Mouse (Mus musculus): ENCODE measurements around the gene Cep295nl. TPM values are rescaled to one million over a fixed set of nuclear protein-coding genes. Genes with fewer than 3 reads are reported as not detected.
"Not testable (repeated sequence)": the region's sequence is repeated elsewhere in the genome, so short reads cannot be mapped to it uniquely, and the experiment has no call there.

Gene Cep295nl
- polyA plus RNA-seq (2016; fragmentation: Nextera tagmentation; extraction: Ambion mirVana) = 0.60 and 0.70 TPM in 2 replicates

DNA sequence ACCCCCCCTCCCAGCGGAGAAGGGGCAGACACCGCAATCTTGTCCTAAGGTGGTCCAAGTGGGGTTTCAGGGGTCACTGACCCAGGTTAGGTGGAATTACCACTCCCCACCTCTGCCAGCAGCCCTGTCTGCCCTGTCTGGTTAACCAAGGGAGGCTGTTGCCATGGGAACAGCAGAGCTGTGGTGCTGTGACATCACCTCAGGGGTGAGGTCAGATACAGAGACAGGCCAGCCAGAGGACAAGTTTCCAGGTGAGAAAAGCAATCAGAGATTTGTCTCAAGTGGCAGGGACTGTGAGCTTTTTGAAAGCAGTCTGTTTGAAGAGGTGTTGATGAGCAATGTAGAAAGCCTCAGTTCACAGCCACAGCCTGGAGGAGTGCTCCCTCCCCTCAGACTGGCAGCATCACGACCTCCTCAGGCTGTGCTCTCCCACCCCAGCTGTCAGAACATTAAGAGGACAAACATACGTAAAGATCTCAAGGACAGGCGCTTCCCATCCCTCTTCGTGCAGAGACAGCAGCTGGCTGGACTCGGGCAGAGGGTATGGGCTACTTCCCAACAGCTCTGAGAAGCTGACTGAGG, at the start of gene Cep295nl:
Gene Cep295nl, minus strand, starts transcription at position 101 of the 582 bp plus-strand sequence.
- no peak for ATAC-seq (ENCODE audit: insufficient number of reproducible peaks, insufficient read depth, low FRiP score, low TSS enrichment)
- H3K4me1 ChIP-seq = peaks cover 34% of the 10 kb centered on the region

DNA sequence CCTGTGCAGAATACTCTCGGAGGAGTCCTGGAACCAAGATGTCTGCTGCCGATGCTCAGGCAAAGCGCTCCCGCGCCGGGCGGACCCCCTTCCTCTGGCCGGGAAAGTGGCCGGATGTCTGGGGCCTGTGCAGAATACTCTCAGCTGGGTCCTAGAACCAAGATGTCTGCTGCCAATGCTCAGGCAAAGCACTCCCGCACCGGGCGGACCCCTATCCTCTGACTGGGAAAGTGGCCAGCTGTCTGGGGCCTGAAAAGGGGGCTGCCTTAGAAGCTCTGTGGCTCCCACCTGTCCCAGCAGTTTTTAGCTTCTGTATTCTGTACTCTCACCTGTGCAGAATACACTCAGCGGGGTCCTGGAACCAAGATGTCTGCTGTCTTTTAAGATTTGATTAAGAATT, 45.5 kb upstream of the Cep295nl start:
- not testable (repeated sequence) for H3K4me2 ChIP-seq (replicated peaks); H3K27ac ChIP-seq; H3K36me3 ChIP-seq; H3K9ac ChIP-seq; H3K9me3 ChIP-seq; ATAC-seq (ENCODE audit: insufficient number of reproducible peaks, insufficient read depth, low FRiP score, low TSS enrichment); H3K4me3 ChIP-seq; H3K27me3 ChIP-seq; H3K4me1 ChIP-seq
- 92% methylated on average over 13 of the region's 13 CpGs for WGBS

More for the DNA sequence above, at the start of gene Cep295nl:
- Histone ChIP-seq H3K9ac (no peak within 1 kb of the TSS), H3K36me3 (peaks cover 21% of the 10 kb centered on the region), H3K9me3 (no peaks in the 10 kb centered on the region), H3K4me2 (replicated peaks) (no peak within 1 kb of the TSS), H3K27me3 (no peaks in the 10 kb centered on the region), H3K27ac (no peak within 1 kb of the TSS), H3K4me3 (no peak within 1 kb of the TSS)
- WGBS = 45% methylated on average over 7 of the region's 7 CpGs

- ATAC-seq (ENCODE audit: insufficient number of reproducible peaks, insufficient read depth, low FRiP score, low TSS enrichment) = peak; percentile 71
- no peak overlapping the region for H3K4me2 ChIP-seq (replicated peaks)
- H3K27me3 ChIP-seq = no peaks in the 10 kb centered on the region
- H3K4me3 ChIP-seq = no peak overlapping the region
- no peaks in the 10 kb centered on the region for H3K36me3 ChIP-seq
- H3K4me1 ChIP-seq = peaks cover 18% of the 10 kb centered on the region
- 37% methylated on average over 11 of the region's 11 CpGs for WGBS
- H3K9me3 ChIP-seq = no peaks in the 10 kb centered on the region
- H3K27ac ChIP-seq = peak overlapping the region; percentile 24
- H3K9ac ChIP-seq = no peak overlapping the region
Observed at GRCm38 (mm10) chr11:118379251-118380009, 37.1 kb upstream of the Cep295nl start.

- H3K4me3 ChIP-seq = no peak overlapping the region
- no peak overlapping the region for H3K4me2 ChIP-seq (replicated peaks)
- no peak overlapping the region for H3K9ac ChIP-seq
- no peak for ATAC-seq (ENCODE audit: insufficient number of reproducible peaks, insufficient read depth, low FRiP score, low TSS enrichment)
- no peaks in the 10 kb centered on the region for H3K9me3 ChIP-seq
- 82% methylated on average over 6 of the region's 6 CpGs for WGBS
- H3K4me1 ChIP-seq = peaks cover 21% of the 10 kb centered on the region
- H3K36me3 ChIP-seq = no peaks in the 10 kb centered on the region
- no peaks in the 10 kb centered on the region for H3K27me3 ChIP-seq
- H3K27ac ChIP-seq = no peak overlapping the region
Observed at GRCm38 (mm10) chr11:118378656-118379055, 36.4 kb upstream of the Cep295nl start.

DNA sequence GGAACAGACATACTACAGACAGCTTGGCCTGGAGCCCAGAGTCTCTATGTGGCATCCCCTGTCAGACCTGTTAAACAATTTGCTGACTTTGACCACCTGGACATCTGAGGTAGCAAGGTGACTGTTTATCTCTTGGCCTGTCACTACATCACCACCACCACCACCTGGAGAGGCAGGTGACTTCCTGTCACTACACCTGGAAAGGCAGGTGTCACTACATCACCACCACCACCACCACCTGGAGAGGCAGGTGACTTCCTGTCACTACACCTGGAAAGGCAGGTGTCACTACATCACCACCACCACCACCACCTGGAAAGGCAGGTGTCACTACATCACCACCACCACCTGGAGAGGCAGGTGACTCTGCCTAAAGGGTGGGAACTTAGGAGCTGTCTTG, 34.0 kb upstream of the Cep295nl start:
- H3K27me3 ChIP-seq; ATAC-seq (ENCODE audit: insufficient number of reproducible peaks, insufficient read depth, low FRiP score, low TSS enrichment); H3K4me2 ChIP-seq (replicated peaks); H3K36me3 ChIP-seq; H3K4me3 ChIP-seq; H3K27ac ChIP-seq; H3K9me3 ChIP-seq; H3K9ac ChIP-seq: not testable (repeated sequence)
- peaks cover 36% of the 10 kb centered on the region for H3K4me1 ChIP-seq

GRCm38 (mm10) chr11:118375881-118376280, 33.6 kb upstream of the Cep295nl start:
- H3K9me3 ChIP-seq = no peaks in the 10 kb centered on the region
- peaks cover 37% of the 10 kb centered on the region for H3K4me1 ChIP-seq
- H3K27me3 ChIP-seq = no peaks in the 10 kb centered on the region
- WGBS = 72% methylated on average over 5 of the region's 5 CpGs
- H3K9ac ChIP-seq = no peak overlapping the region
- no peak for ATAC-seq (ENCODE audit: insufficient number of reproducible peaks, insufficient read depth, low FRiP score, low TSS enrichment)
- no peak overlapping the region for H3K4me2 ChIP-seq (replicated peaks)
- H3K27ac ChIP-seq = no peak overlapping the region
- no peaks in the 10 kb centered on the region for H3K36me3 ChIP-seq
- no peak overlapping the region for H3K4me3 ChIP-seq

DNA sequence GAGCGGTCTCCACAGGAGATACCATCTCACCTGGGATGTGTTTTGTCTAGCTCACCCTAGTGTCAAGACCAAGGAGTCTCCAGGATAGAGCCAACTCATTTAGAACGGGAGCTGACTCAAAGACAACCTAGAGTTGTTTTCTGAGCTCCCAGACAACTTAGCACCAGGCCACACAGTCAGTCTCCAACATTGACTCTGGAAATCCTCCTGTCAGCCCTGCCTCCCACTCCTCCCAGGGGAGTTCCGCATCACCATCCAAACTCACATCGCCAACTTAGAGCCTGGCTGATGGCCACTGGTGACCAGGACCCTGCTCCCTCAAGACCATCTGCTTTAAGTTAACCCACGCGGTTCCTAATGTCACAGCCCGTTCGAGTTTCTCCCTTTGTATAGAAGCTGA, 33.2 kb upstream of the Cep295nl start:
- no peak overlapping the region for H3K9ac ChIP-seq
- H3K9me3 ChIP-seq = no peaks in the 10 kb centered on the region
- peaks cover 37% of the 10 kb centered on the region for H3K4me1 ChIP-seq
- no peak overlapping the region for H3K27ac ChIP-seq
- ATAC-seq (ENCODE audit: insufficient number of reproducible peaks, insufficient read depth, low FRiP score, low TSS enrichment) = no peak
- no peaks in the 10 kb centered on the region for H3K27me3 ChIP-seq
- no peak overlapping the region for H3K4me2 ChIP-seq (replicated peaks)
- no peaks in the 10 kb centered on the region for H3K36me3 ChIP-seq
- no peak overlapping the region for H3K4me3 ChIP-seq
- WGBS = 69% methylated on average over 8 of the region's 8 CpGs

DNA sequence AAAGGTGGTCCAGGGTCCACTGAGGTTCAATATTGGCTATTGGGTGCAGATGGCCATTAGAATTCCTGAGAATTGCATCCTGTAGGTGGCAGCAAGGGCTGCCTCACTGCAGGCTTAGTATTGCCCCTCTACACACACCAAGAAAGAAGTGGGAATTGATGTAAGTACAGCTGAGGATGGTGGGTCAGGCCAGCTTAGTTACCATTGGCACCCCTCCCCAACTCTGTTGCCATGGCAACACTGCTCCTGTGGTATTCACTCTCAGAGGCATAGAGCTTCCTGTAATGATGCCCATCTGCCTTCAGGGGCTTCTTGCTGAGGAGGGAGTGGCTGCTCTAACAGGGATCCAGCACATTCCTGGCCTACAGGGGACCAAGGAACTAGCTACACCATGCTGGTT, 32.7 kb upstream of the Cep295nl start:
- Histone ChIP-seq H3K4me2 (replicated peaks) (no peak overlapping the region), H3K4me3 (no peak overlapping the region), H3K9ac (no peak overlapping the region), H3K27me3 (no peaks in the 10 kb centered on the region), H3K9me3 (no peaks in the 10 kb centered on the region), H3K36me3 (no peaks in the 10 kb centered on the region), H3K27ac (no peak overlapping the region), H3K4me1 (peaks cover 37% of the 10 kb centered on the region)
- no peak for ATAC-seq (ENCODE audit: insufficient number of reproducible peaks, insufficient read depth, low FRiP score, low TSS enrichment)

GRCm38 (mm10) chr11:118374506-118374905, 32.2 kb upstream of the Cep295nl start:
- Histone ChIP-seq H3K36me3 (no peaks in the 10 kb centered on the region), H3K4me1 (peaks cover 32% of the 10 kb centered on the region), H3K9ac (no peak overlapping the region), H3K9me3 (no peaks in the 10 kb centered on the region), H3K4me3 (no peak overlapping the region), H3K27ac (no peak overlapping the region), H3K4me2 (replicated peaks) (no peak overlapping the region), H3K27me3 (no peaks in the 10 kb centered on the region)
- WGBS = 58% methylated on average over 5 of the region's 5 CpGs
- ATAC-seq (ENCODE audit: insufficient number of reproducible peaks, insufficient read depth, low FRiP score, low TSS enrichment) = no peak

GRCm38 (mm10) chr11:118372641-118373040, 30.3 kb upstream of the Cep295nl start:
- no peaks in the 10 kb centered on the region for H3K36me3 ChIP-seq
- H3K4me1 ChIP-seq = peaks cover 26% of the 10 kb centered on the region
- no peak overlapping the region for H3K4me3 ChIP-seq
- H3K27ac ChIP-seq = 0 out of 2 replicates have a peak overlapping the region, but pooled peaks have one; percentile 36
- no peak for ATAC-seq (ENCODE audit: insufficient number of reproducible peaks, insufficient read depth, low FRiP score, low TSS enrichment)
- no peak overlapping the region for H3K9ac ChIP-seq
- no peaks in the 10 kb centered on the region for H3K9me3 ChIP-seq
- H3K4me2 ChIP-seq (replicated peaks) = no peak overlapping the region
- no peaks in the 10 kb centered on the region for H3K27me3 ChIP-seq
- WGBS = 38% methylated on average over 7 of the region's 7 CpGs

DNA sequence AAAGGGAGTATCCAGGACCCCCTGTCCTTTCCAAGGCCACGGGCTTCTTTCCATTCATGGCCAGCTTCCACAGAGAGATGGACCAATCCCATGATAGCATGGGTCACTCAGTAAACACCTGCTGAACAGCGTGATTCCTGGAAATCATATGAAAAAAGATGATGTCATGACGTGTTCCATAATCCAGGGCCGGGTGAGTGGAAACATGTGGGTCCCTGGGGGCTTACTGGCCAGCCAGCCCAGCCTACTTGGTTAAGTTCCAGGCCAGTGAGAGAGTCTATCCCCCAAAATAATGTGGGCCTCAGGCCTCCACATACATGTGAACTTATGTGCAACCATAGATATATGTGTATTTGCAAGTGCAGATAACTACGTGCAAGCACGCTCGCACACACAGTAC, 29.6 kb upstream of the Cep295nl start:
- Histone ChIP-seq H3K4me2 (replicated peaks) (no peak overlapping the region), H3K9ac (no peak overlapping the region), H3K36me3 (no peaks in the 10 kb centered on the region), H3K4me3 (no peak overlapping the region), H3K4me1 (peaks cover 30% of the 10 kb centered on the region), H3K9me3 (no peaks in the 10 kb centered on the region), H3K27ac (peak overlapping the region; percentile 36; the same call in 1 of the 2 replicates), H3K27me3 (no peaks in the 10 kb centered on the region)
- no peak for ATAC-seq (ENCODE audit: insufficient number of reproducible peaks, insufficient read depth, low FRiP score, low TSS enrichment)
- WGBS = 73% methylated on average over 7 of the region's 7 CpGs

GRCm38 (mm10) chr11:118369657-118370056, 27.4 kb upstream of the Cep295nl start:
- WGBS = 81% methylated on average over 8 of the region's 8 CpGs
- H3K4me2 ChIP-seq (replicated peaks) = no peak overlapping the region
- no peaks in the 10 kb centered on the region for H3K36me3 ChIP-seq
- no peak overlapping the region for H3K9ac ChIP-seq
- H3K4me1 ChIP-seq = peaks cover 44% of the 10 kb centered on the region
- no peak overlapping the region for H3K27ac ChIP-seq
- ATAC-seq (ENCODE audit: insufficient number of reproducible peaks, insufficient read depth, low FRiP score, low TSS enrichment) = no peak
- no peak overlapping the region for H3K4me3 ChIP-seq
- H3K9me3 ChIP-seq = no peaks in the 10 kb centered on the region
- no peaks in the 10 kb centered on the region for H3K27me3 ChIP-seq
